Mouse (Mus musculus): ENCODE data around the gene Ttc39b.

Ttc39b gene

DNA sequence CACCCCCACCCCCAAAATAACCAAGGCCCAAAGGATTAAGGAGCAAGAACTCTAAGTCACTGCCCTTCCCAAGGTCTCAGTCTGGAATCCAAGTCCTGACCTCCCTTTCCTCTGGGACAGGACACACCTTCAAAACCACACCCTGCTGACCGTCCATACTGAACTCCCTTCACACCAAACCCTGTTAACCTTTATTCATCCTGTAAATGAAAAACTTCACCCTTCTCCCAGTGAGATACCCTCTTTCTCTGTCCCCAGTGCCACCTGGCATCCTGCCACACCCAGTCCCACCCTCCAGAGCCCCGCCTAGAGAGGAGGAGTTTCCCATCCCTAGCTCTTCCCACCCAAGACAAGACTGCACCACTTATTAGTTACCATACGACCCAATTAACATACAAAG, 7.3 kb downstream of the Ttc39b start:
- no peak for DNase-seq

GRCm38 (mm10) chr4:83315930-83316329, 8.1 kb downstream of the Ttc39b start:
- DNase-seq = no peak

- peak; percentile 68 for DNase-seq
Observed at GRCm38 (mm10) chr4:83314922-83315881, 8.9 kb downstream of the Ttc39b start.

GRCm38 (mm10) chr4:83314261-83314793, 9.7 kb downstream of the Ttc39b start:
- DNase-seq = peak; percentile 49

GRCm38 (mm10) chr4:83312336-83312735, 11.7 kb downstream of the Ttc39b start:
- DNase-seq = no peak

- DNase-seq = no peak
Observed at GRCm38 (mm10) chr4:83311481-83311880, 12.6 kb downstream of the Ttc39b start.

GRCm38 (mm10) chr4:83310990-83311389, 13.1 kb downstream of the Ttc39b start:
- no peak for DNase-seq

DNA sequence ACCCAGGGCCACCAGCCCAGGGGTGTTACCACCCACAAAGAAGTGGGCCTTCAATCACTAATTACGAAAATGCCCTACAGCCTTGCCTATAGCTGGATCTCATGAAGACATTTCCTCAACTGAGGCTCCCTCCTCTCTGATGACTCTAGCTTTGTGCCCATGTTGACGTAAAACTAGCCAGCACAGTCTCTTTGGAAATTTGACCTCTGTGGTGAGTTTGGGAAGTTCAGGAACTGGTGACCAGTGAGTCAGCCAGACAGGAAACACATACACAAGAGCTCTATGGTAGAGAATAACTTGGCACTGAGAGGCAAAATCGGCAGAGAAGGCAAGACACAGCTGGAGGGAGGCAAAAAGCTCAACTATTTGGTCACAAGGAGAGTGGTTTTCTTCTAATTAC, 15.1 kb downstream of the Ttc39b start:
- peak; percentile 66 for DNase-seq

DNA sequence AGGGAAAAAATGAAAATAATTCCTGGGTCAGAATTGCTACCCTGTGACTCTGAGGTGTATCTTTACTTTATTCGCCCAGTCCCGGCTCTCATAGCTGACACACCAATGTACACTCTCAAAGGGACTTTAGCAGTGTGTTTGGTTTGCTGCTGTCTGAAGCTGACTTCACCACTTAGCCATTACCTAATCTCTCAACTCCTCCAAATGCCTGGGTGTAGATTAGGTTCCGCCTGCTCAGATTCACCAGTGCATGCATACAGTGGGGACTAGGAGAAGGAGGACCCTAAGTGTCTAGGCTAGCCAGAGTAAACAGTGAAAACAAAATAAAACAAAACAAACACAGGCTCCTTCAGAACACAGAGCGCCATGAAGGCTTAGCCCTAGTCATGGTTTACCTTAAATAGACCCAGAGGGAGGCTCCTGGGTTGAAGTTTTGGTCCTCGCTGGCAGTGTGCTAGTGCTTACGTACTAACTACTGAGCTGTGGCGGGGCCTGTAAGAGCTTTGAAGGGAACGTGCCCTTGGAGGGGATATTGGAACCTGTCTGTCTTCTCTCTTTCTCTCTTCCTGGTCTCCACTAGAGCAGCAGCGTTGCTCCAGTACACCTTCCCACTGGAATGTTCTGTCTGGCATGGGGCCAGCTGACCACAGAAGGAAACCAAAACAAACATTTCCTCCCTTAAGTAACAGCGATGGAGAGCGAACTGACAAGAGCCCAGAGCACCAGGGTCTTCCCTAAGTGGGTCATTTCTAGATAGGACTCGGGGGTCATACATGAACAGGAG, 16.2 kb downstream of the Ttc39b start:
- peak; percentile 83 for DNase-seq

- DNase-seq = no peak
Observed at GRCm38 (mm10) chr4:83306879-83307278, 17.2 kb downstream of the Ttc39b start.

DNA sequence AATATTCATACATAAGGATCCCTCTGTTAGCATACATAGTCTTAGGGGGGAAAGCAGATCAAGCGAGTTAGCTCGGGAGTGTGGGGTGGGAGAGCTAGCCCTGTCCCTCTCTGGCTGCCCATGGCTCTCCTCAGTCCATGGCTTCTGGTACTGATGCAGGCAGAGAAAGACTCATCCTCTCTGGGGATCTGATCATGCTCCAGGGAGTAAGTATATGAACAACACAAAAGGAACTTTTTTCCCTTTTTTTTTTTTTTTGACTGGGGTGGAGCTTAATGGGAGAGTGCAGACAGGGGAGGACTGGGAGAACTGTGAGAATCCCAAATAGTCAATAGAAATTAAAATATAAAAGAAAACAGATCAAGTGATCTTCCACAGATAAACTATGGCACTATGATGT, 19.0 kb downstream of the Ttc39b start:
- no peak for DNase-seq

- peak; percentile 93 for DNase-seq
Observed at GRCm38 (mm10) chr4:83302887-83303827, 20.9 kb downstream of the Ttc39b start.

- no peak for DNase-seq
Observed at GRCm38 (mm10) chr4:83302123-83302737, 21.8 kb downstream of the Ttc39b start.

DNA sequence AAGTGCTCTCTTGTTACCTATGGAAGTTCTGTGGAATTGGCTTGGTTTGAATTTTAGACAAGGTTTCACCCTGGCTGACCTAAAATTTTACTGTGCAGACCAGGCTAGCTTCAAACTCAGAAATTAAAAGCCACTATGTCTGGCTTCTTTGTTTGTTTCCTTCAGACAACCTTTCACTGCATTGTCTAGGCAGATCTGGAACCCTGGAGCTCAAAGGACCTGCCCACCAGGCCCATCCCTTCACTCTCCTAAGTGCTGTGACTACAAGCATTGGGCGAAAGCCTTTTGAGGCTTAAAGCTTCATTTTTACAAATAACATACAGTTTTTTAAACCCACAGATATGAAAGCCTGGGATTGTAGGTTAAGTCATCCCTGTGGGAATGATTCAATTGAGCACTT, 22.3 kb downstream of the Ttc39b start:
- no peak for DNase-seq

GRCm38 (mm10) chr4:83284768-83285350, 39.2 kb downstream of the Ttc39b start:
- no peak for DNase-seq

GRCm38 (mm10) chr4:83283973-83284767, 39.9 kb downstream of the Ttc39b start:
- no peak for DNase-seq

DNA sequence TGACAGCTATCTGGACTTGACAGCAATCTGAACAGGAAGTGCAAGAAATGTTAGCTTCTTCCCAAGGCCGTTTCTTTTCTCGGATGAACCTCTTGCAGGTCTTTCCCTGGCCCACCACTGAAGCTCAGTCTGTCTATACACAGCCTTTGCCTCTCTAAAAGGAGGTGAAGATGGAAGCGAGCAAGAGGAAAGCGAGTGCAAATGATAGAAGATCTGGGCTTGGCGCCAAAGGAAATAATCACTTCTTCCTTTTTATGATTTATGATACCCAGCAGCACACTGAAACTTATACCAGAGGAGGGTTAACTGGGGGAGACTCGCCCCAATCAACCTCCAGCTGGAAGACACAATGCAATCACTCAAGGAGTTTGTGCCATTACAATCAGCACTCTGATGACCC, 41.6 kb downstream of the Ttc39b start:
- no peak for DNase-seq

DNA sequence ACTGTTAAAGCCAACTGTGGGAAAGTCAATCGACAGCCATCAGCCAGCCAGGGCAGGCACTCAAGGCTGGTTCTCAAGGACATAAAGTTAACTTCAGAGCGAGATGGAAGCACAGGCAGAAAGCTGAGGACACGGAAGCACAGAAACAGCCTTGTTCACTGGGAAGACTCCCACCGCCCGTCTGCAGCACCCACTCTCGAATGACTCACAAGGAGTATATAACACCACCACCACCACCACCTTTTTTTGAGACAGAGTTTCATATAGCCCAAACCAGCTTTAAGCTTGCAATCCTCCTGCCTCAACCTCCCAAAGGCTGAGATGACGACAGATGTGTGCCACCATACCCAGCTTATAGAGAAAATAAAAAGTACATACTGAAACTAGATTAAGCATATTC, 44.8 kb downstream of the Ttc39b start:
- no peak for DNase-seq

- DNase-seq = no peak
Observed at GRCm38 (mm10) chr4:83274241-83274640, 49.8 kb downstream of the Ttc39b start.

DNA sequence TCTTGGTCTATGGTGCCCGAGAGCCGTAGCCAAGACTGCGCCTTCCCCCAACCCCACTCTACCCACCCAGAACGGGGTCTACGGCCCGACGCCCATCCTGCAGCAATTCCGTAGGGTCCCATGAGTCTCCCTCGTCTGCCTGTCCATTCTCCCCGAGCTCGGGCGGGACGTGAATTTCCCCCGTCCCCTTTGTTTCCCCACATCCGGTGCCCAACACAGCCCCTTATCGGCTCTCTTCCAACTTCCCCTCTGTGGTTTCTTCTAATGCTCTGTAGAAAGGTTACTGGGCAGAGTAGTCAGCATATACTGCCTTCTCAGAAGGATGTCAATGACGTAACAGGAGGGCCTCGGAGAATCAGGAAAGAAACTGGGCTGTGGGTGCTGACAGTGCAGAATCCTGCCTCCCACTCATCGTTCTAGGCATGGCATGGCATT, 50.4 kb downstream of the Ttc39b start:
- peak; percentile 59 for DNase-seq

All from lung, postnatal 36 days (tissue).